Mouse (Mus musculus) frontal cortex, adult 2 months (tissue): ENCODE measurements around the gene H2afy2. TPM values are rescaled to one million over a fixed set of nuclear protein-coding genes. Genes with fewer than 3 reads are reported as not detected.
A peak's percentile ranks its signal among the peaks of the same experiment; 100 is the strongest.

ENCODE experiments used
- DNase-seq, 2 experiments: peaks; one replicate each; pipeline ENCODE4 v3.0.0; 2022; ENCODE audit warnings: low spot score in 1 of 2; ENCODE audit errors: extremely low spot score in 1 of 2
- polyA plus RNA-seq: library from polyadenylated mRNA; depleted of rRNA; stranded (reverse); fragments of >200 nt; gene quantifications from 2 replicates; pipeline ENCODE4 v1.2.3, GENCODE M21; 2012

H2afy2 gene
- polyA plus RNA-seq, 1 experiment = 28.8 TPM

GRCm38 (mm10) chr10:61734377-61734776, 49.6 kb downstream of the H2afy2 start:
- DNase-seq = peak in 1 of 2 experiments; percentile 19

GRCm38 (mm10) chr10:61730171-61730570, 53.8 kb downstream of the H2afy2 start:
- DNase-seq = no peak

GRCm38 (mm10) chr10:61729181-61729580, 54.8 kb downstream of the H2afy2 start:
- DNase-seq = peak in 1 of 2 experiments; percentile 42

- DNase-seq = no peak
Observed at GRCm38 (mm10) chr10:61723271-61723670, 60.7 kb downstream of the H2afy2 start.

- no peak for DNase-seq
Observed at GRCm38 (mm10) chr10:61722215-61722614, 61.7 kb downstream of the H2afy2 start.

- no peak for DNase-seq
Observed at GRCm38 (mm10) chr10:61720331-61720730, 63.6 kb downstream of the H2afy2 start.

- DNase-seq = no peak
Observed at GRCm38 (mm10) chr10:61717406-61718296, 66.3 kb downstream of the H2afy2 start.

- no peak for DNase-seq
Observed at GRCm38 (mm10) chr10:61715996-61716864, 67.7 kb downstream of the H2afy2 start.

GRCm38 (mm10) chr10:61715462-61715837, 68.5 kb downstream of the H2afy2 start:
- no peak for DNase-seq

GRCm38 (mm10) chr10:61714771-61715461, 69.0 kb downstream of the H2afy2 start, which contains the start of gene Aifm2:
Aifm2 (plus strand) TSS chr10:61715263.
- peak in 1 of 2 experiments; percentile 23 for DNase-seq

GRCm38 (mm10) chr10:61714146-61714545, 69.8 kb downstream of the H2afy2 start:
- DNase-seq = no peak

GRCm38 (mm10) chr10:61713601-61714000, 70.3 kb downstream of the H2afy2 start:
- no peak for DNase-seq

- DNase-seq = no peak
Observed at GRCm38 (mm10) chr10:61706412-61707375, 77.3 kb downstream of the H2afy2 start.

GRCm38 (mm10) chr10:61704663-61705062, 79.3 kb downstream of the H2afy2 start:
- DNase-seq = no peak

GRCm38 (mm10) chr10:61697028-61697427, 86.9 kb downstream of the H2afy2 start:
- DNase-seq = no peak

GRCm38 (mm10) chr10:61696560-61696823, 87.5 kb downstream of the H2afy2 start:
- DNase-seq = no peak

- no peak for DNase-seq
Observed at GRCm38 (mm10) chr10:61695703-61696559, 88.0 kb downstream of the H2afy2 start.

- peak; percentile 96 to 99 for DNase-seq
Observed at GRCm38 (mm10) chr10:61694870-61695670, 88.9 kb downstream of the H2afy2 start, which contains the start of gene Tysnd1. Tysnd1 (plus strand) TSS chr10:61695514.
